Mouse (Mus musculus) embryonic facial prominence, embryonic 10.5 days (tissue): Measurements from ENCODE around the gene Eid3. TPM values are rescaled to one million over a fixed set of nuclear protein-coding genes. Genes with fewer than 3 reads are reported as not detected.

Experiments used
- DNase-seq: peaks from one replicate; pipeline ENCODE4 v3.0.0-alpha.2; 2017; ENCODE audit warnings: low spot score
- H3K27ac ChIP-seq: fragments of 300-500 bp; sonication (generic); replicated peaks from 2 replicates; pipeline ENCODE4 v1.5.1; 2016; ENCODE audit warnings: mild to moderate bottlenecking
- H3K27me3 ChIP-seq: fragments of 300-500 bp; sonication (generic); replicated peaks from 2 replicates; pipeline ENCODE4 v1.6.1; 2016; ENCODE audit warnings: low read depth, mild to moderate bottlenecking; ENCODE audit not compliant: poor library complexity, severe bottlenecking
- H3K36me3 ChIP-seq: fragments of 300-500 bp; sonication (generic); replicated peaks from 2 replicates; pipeline ENCODE4 v1.6.1; 2016; ENCODE audit warnings: mild to moderate bottlenecking, moderate library complexity
- H3K4me1 ChIP-seq: fragments of 300-500 bp; sonication (generic); 2 replicates; pipeline ENCODE4 v1.6.1; 2016
- H3K4me3 ChIP-seq: fragments of 300-500 bp; sonication (generic); 2 replicates; pipeline ENCODE4 v1.5.1; 2016; ENCODE audit warnings: mild to moderate bottlenecking, moderate library complexity
- H3K9me3 ChIP-seq: fragments of 300-500 bp; sonication (generic); 2 replicates; pipeline ENCODE4 v1.6.1; 2016; ENCODE audit warnings: mild to moderate bottlenecking
- WGBS: fragments of 180-500 bp; shearing (Covaris S2); methylation state at CpG from one replicate; pipeline ENCODE4 v1.1.7; 2016; 5-methylcytosine and 5-hydroxymethylcytosine counted together
- polyA plus RNA-seq: library from polyadenylated mRNA; unstranded; fragments of >200 nt; fragmentation: Nextera tagmentation; extraction: Ambion mirVana; gene quantifications from 2 replicates; pipeline ENCODE4 v1.2.1, GENCODE M21; 2016

Eid3 gene
- polyA plus RNA-seq, 1 experiment from 2014 or later = 0.52 TPM

DNA sequence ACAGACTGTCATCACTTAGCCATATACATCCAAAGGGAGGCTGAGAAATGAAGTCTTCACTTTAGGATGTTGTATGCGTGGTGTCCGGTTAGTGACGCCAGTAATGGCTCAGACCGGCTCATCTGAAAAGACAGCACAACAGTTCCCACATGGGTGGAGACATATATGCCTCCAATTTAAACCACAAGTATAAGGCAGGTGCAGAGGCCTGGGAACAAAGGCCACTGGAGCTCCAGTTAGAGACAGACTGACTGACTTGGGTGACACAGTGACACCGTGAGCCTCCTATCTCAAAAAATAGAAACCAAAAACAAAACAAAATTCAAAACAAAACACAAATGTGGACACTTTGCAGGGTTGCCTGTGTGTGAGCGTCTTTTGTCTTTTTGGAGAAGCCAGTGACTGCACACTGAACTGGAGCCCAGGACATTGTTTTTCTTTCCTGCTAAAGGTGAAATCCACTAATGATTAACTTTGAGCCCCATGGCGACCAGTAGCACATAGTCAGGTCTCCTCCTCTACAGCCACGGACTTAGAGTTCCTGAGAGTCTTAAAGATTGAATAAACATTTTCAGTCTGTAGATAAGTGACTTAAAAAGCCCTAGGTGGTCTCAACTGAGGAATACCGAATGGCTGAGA lies 18.5 kb upstream of the Eid3 start:
- Histone ChIP-seq H3K4me3 (no peak overlapping the region), H3K27ac (no peak overlapping the region), H3K36me3 (no peaks in the 10 kb centered on the region), H3K9me3 (no peaks in the 10 kb centered on the region), H3K27me3 (no peaks in the 10 kb centered on the region), H3K4me1 (peaks cover 12% of the 10 kb centered on the region)
- WGBS = 84% methylated on average over 9 of the region's 9 CpGs
- DNase-seq = no peak

DNA sequence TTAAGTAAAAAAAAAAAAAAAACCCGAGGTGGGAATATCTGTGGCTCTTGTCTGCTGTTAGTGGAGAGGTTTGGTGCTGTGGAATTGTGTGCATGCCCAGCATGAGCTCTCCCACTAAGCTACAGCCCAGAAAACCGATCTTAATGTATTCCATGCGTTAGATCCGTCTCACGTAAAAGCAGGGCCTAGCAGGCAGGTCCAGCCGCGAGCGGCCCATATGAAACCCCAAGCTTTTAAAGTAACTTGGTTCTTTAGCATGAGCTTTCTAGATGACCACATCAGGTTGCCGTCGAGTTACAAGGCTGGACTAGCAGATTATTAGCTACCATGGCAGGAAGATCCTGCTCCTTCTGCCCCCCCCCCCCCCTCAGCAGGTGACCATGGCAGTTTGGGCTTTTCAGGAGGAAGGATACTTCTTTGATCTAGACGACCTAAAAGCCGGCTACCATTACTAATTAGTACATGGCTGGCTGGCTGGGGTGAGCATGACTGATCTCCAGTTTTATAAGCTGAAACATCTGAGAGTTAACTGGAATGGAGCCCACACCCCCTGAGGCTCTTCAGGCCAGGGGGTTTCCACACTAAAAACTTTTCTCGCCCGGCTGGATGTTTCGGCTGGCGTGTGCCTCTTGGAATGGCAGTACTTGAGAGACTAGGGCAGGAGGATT lies 16.6 kb upstream of the Eid3 start:
- Histone ChIP-seq H3K4me1 (peaks cover 16% of the 10 kb centered on the region), H3K27ac (no peak overlapping the region), H3K9me3 (no peaks in the 10 kb centered on the region), H3K36me3 (no peaks in the 10 kb centered on the region), H3K27me3 (0 out of 2 replicates have a peak, but pooled peaks cover 5% of the 10 kb centered on the region), H3K4me3 (no peak overlapping the region)
- peak; percentile 23 for DNase-seq
- WGBS = 51% methylated on average over 16 of the region's 16 CpGs

DNA sequence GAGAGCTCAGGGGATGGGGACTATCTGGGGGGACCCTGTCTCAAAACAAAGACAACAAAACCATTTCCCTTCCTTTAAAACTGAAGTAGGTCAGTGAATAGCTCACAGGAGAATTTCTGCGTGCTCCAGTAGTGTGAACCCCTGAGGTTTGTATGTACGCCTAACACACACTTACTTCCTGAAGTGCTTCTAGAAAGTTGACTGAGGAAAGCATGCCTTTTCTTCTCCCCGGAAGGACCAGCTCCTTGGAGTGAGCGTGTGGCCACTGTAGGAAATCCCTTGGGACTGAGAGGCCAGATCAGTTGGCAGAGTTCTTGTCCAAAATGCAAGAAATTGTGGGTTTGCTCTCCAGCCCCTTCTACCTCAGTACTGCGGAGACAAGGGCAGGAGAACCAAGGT lies 16.1 kb upstream of the Eid3 start:
- WGBS = 82% methylated on average over 5 of the region's 5 CpGs
- 0 out of 2 replicates have a peak, but pooled peaks cover 5% of the 10 kb centered on the region for H3K27me3 ChIP-seq
- DNase-seq = no peak
- peaks cover 16% of the 10 kb centered on the region for H3K4me1 ChIP-seq
- H3K27ac ChIP-seq = no peak overlapping the region
- H3K4me3 ChIP-seq = no peak overlapping the region
- no peaks in the 10 kb centered on the region for H3K36me3 ChIP-seq
- no peaks in the 10 kb centered on the region for H3K9me3 ChIP-seq

DNA sequence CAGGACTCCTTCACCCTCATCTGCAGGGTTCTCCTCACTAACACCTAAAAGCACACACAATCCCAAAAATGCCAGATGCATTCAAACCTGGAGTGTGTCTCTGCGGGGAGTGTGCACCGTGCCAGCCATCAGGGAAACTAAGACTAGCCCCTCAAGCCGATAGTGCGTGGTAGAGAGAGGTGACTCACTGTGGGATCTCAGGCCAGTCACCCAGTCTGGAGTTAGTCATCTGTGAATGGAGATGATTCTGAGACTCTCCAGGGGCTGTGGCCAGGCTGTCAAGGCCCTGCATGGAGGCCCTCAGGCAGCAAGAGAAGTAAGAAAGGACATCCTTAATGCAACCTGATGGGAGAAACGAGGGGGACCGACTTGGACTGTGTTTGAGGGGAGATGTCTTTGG lies 14.7 kb upstream of the Eid3 start:
- Histone ChIP-seq H3K36me3 (no peaks in the 10 kb centered on the region), H3K4me1 (peaks cover 25% of the 10 kb centered on the region), H3K27me3 (0 out of 2 replicates have a peak, but pooled peaks cover 5% of the 10 kb centered on the region), H3K27ac (no peak overlapping the region), H3K4me3 (no peak overlapping the region), H3K9me3 (no peaks in the 10 kb centered on the region)
- 88% methylated on average over 6 of the region's 6 CpGs for WGBS
- no peak for DNase-seq

DNA sequence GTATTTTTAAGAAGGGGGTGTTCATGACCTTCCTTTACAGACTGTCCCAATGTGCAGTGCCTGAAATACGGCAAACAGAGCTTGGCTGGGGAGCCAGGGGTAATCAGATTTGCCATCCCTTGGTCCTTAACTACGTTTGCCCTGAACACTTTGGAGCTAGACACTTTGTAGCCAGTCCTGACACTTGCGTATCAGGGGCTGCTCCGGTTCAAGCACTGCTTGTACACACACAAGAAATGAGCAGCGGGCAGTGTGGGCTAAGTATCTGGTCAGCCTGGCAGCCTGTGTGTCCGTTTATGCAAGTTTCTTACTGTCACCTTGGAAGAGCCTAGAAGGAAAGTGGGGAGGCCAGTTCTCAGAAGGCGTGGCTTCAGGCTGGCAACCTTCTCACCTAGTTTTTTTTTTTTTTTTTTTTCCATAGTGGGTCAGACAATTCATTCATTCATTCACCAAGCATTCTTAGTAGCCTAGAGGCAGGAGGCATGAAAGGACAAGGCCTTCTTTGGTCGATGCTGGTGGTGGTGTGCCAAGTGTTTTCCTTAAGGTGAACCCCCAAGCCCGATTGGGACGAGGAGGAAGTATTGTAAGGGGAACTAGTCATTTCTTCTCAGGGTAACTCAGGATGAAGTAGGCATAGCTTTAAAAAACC lies 8.3 kb upstream of the Eid3 start:
- Histone ChIP-seq H3K9me3 (no peaks in the 10 kb centered on the region), H3K27me3 (0 out of 2 replicates have a peak, but pooled peaks cover 5% of the 10 kb centered on the region), H3K4me3 (peak overlapping the region; percentile 77), H3K27ac (peak overlapping the region; percentile 98; the same call in 1 of the 2 replicates), H3K36me3 (peaks cover 12% of the 10 kb centered on the region), H3K4me1 (peaks cover 48% of the 10 kb centered on the region)
- 41% methylated on average over 10 of the region's 10 CpGs for WGBS
- DNase-seq = no peak

DNA sequence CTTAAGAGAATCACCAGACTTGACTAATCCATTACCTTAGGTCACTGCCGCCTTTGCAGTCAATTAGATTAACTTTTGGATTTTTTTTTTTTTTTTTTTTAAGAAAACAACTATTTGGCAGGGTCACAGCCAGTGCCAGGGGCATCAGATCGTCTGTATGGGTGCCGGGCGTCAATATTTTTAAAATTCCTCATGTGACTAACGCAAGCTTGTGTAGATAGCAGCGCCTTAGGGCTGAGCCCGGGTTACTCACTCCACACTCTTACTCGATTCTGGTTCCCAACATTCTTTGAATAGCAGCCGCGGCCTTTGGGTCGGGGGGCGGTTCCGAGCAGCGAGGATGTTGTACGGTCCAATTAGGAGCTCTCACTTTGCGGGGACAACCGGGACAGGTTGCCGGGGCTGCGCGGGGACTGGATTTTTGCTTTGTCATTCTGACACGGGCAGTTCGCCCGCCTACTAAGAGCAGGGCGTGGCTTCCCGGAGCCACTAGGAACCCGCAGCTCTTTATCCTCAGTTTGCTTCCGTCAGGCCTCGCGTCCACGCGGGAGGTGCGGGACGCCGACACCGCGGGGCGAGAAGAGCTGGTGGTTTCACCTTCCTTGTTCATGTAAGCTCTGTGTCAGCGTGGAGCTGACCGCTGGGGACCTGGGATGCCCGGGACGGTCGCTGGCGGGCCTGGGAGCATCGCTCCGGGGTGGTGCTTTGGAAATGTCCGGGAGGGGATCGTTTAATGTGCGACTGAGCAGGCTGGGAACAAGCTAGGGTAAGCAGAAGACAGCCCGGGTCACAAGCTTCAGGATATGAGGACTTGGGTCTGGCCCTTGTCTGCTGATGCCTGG lies 7.5 kb upstream of the Eid3 start:
- peak overlapping the region; percentile 77 for H3K4me3 ChIP-seq
- DNase-seq = peak; percentile 93
- H3K27ac ChIP-seq = peak overlapping the region; percentile 98
- under 1% methylated on average over 49 of the region's 49 CpGs for WGBS
- H3K9me3 ChIP-seq = no peaks in the 10 kb centered on the region
- H3K4me1 ChIP-seq = peaks cover 49% of the 10 kb centered on the region
- H3K27me3 ChIP-seq = 0 out of 2 replicates have a peak, but pooled peaks cover 5% of the 10 kb centered on the region
- peaks cover 20% of the 10 kb centered on the region for H3K36me3 ChIP-seq

DNA sequence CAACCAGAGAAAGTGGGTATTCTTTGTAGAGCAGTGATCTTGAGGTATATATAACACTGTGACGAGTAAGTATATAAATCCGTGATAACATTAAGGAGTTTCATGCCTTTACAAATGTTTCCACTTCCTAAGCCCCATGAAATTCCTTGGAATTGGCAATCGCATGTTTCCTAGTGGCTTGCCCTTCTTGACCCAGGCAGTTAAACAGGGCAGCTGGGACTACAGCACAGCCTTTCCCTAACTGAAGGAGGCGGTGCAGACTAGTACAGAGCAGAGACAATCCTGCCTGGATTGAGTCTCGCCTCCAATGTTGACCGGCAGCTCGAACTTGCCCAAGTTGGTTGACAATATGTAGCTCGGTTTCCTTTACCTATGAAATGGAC lies 6.9 kb upstream of the Eid3 start:
- H3K4me1 ChIP-seq = peaks cover 43% of the 10 kb centered on the region
- H3K27ac ChIP-seq = peak overlapping the region; percentile 98
- WGBS = 0% methylated on average over 8 of the region's 8 CpGs
- H3K4me3 ChIP-seq = peak overlapping the region; percentile 77
- no peaks in the 10 kb centered on the region for H3K9me3 ChIP-seq
- peaks cover 26% of the 10 kb centered on the region for H3K36me3 ChIP-seq
- peak; percentile 61 for DNase-seq
- 0 out of 2 replicates have a peak, but pooled peaks cover 1% of the 10 kb centered on the region for H3K27me3 ChIP-seq

DNA sequence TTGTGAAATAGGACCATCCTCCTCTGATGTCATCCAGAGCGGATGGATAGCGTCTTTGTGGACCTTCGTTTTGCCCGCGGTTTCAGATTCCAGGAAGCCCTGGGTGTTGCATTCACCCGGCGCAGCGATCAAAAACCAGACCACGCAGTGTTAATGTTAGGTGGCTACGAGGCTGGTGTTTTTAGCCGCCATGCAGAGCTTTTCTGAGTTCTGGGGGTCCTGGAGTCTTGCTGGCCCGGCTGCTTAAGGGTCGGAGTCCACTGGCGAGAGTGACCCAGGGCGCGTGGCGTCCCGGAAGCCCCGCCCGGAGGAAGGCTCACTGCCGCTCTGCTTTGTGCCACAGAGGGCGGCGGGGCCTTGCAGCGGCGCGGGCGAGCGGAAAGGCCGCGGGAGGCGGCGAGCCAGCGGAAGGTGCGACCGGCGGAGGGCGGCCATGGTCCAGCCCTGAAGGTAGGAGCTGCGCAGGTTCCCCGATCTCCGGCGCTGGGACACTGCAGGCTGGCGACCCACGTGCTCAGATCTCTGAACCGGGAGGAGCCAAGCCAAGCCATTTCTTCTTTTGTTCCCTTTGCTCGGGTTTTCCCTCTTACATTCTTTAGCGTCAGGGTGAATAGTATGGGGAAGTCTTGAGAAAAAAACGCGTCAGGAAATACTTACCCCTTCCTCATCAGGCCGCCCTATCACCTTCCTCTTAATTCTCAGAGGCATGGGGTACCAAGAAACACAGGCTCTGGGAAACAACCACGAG lies 6.1 kb upstream of the Eid3 start:
- Histone ChIP-seq H3K36me3 (peaks cover 32% of the 10 kb centered on the region), H3K9me3 (no peaks in the 10 kb centered on the region), H3K4me3 (peak overlapping the region; percentile 77), H3K27ac (peak overlapping the region; percentile 98), H3K27me3 (no peaks in the 10 kb centered on the region), H3K4me1 (peaks cover 40% of the 10 kb centered on the region)
- WGBS = under 1% methylated on average over 50 of the region's 50 CpGs
- DNase-seq = peak; percentile 84

DNA sequence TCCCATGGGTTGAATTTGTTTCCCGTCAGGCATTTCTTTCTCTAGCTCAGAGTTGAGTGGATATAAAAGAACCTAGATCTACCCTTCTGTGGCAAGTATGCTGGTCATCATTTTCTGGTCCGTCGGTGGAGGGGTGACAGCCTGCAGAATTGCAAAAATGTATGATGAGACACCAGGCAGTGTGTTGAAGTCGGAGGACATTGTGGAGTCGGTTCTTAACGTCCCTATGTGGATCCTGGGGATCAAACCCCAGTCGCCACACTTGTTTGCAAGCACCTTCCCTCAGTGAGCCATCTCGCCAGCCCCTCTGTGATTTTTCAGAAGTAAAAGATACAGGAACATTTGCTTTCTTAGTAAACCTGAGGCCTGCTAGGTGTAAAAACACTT lies 5.5 kb upstream of the Eid3 start:
- peak overlapping the region; percentile 98 for H3K27ac ChIP-seq
- WGBS = 7% methylated on average over 8 of the region's 8 CpGs
- H3K27me3 ChIP-seq = no peaks in the 10 kb centered on the region
- H3K9me3 ChIP-seq = no peaks in the 10 kb centered on the region
- peaks cover 37% of the 10 kb centered on the region for H3K36me3 ChIP-seq
- peak; percentile 44 for DNase-seq
- peak overlapping the region; percentile 77 for H3K4me3 ChIP-seq
- H3K4me1 ChIP-seq = peaks cover 36% of the 10 kb centered on the region

DNA sequence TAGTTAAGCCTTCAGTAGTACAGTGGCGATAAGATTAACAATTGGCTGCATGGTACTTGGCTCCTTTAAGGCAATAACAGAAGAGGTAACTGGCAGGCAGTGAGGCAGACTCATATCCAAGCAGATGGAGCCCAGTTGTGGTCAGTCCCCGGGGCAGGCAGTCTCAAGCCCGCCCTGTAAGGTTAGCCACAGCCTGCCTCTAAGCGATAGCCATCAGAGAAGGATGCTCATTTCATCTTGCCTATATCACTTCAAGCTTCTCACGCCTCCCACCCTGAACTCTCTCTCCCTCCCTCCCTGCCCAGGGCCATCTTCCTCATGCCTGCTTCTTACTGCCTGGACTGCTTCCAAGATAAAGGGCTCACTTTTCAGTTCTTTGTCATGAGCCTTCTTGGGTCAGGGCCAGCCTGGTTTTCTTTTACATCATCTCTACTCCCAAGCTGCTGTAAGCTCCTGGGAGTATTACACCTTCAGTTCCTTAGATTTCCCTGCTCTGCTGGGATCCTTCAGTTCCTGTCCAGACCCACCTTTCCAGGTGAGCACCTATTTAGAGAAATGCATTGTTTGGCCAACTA lies 3.2 kb upstream of the Eid3 start:
- no peak for DNase-seq
- WGBS = 90% methylated on average over 5 of the region's 5 CpGs
- peak overlapping the region; percentile 8; the same call in 1 of the 2 replicates for H3K4me3 ChIP-seq
- H3K4me1 ChIP-seq = peaks cover 30% of the 10 kb centered on the region
- H3K27me3 ChIP-seq = no peaks in the 10 kb centered on the region
- H3K27ac ChIP-seq = no peak overlapping the region
- no peaks in the 10 kb centered on the region for H3K9me3 ChIP-seq
- peaks cover 60% of the 10 kb centered on the region for H3K36me3 ChIP-seq

DNA sequence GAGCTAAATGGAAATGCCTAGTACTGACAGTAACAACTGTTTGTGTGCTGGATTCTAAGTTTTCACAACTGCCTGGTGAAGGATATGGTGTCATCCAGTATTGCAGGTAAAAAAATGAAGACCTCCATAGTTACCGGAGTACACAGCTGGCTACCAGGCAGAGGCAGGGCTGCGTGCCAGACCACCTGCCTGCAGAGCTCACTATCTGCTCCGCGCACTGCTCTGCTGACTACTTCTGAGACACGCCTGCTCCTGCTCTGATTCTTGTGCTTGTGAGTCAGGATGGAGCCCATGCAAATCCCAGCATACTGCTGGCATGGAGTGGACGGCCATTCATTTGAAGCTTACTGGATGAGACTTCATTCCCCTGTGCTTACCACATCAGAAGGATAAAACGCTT lies 2.6 kb upstream of the Eid3 start:
- Histone ChIP-seq H3K4me1 (peaks cover 25% of the 10 kb centered on the region), H3K36me3 (peaks cover 66% of the 10 kb centered on the region), H3K27me3 (no peaks in the 10 kb centered on the region), H3K4me3 (no peak overlapping the region), H3K27ac (no peak overlapping the region), H3K9me3 (no peaks in the 10 kb centered on the region)
- WGBS = 92% methylated on average over 7 of the region's 7 CpGs
- DNase-seq = no peak
